Mouse (Mus musculus) thymus, postnatal 25 days (tissue): ENCODE data around the gene Ntn5.
"Not testable (repeated sequence)": the region's sequence is repeated elsewhere in the genome, so short reads cannot be mapped to it uniquely, and the experiment has no call there.

Experiments
- DNase-seq: peaks from one replicate; pipeline ENCODE4 v3.0.0; 2022

The Ntn5 gene

GRCm38 (mm10) chr7:45683396-45684050 is at the start of gene Ntn5:
TSS of gene Ntn5 (plus strand) at chr7:45684022.
- peak; percentile 27 for DNase-seq

DNA sequence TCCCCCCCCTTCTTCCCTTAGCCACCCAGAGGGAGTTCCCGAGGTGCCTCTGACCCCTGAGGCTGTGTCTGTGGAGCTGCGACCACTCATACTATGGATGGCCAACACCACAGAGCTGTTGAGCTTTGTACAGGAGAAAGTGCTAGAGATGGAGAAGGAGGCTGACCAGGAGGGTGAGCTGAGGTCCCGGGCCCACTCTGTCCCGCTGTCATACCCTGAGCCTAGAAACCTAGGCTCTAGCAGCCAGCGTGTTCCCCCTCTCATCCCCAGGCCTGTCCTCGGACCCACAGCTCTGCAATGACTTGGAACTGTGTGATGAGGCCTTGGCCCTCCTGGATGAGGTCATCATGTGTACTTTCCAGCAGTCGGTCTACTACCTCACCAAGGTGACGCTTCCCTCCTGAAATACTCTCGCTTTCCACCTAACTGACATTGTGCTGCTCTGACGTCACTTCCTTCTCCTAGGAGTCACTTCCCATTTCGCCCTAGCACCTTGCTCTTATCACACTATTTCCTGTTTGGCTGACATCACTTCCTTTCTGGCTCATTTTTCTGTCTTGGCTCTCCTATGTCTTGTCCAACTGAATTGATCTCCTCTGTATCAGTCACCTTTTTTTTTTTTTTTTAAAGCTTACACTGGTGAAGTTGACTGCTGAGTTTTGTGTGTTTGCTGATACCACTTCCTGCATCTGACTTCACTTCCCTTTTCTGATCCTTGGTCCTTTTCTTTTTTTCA is 48.7 kb upstream of the Ntn5 start:
- DNase-seq = no peak

GRCm38 (mm10) chr7:45635711-45636688 is 47.8 kb upstream of the Ntn5 start:
- DNase-seq = no peak

DNA sequence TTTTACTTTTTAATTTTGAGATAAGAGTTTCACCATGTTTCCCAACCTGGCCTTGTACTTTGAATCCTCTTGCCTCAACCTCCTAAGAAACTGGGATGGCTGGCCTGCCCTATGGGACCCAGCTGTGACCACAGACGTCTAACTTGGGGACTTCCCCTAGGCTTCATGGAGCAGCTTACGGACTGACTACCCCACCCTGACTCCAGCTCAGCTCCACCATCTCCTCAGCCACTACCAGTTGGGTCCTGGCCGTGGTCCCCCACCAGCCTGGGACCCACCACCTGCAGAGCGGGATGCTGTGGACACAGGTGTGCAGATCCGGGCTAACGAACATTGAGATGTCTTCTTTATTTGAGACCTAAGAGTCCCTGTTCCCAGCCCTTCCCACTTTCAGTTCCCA is 46.1 kb upstream of the Ntn5 start:
- no peak for DNase-seq

GRCm38 (mm10) chr7:45638623-45639401 is 45.0 kb upstream of the Ntn5 start:
- DNase-seq = no peak

GRCm38 (mm10) chr7:45639561-45640027 is 44.2 kb upstream of the Ntn5 start, which contains the start of gene Mamstr:
TSS of gene Mamstr (plus strand) at chr7:45639977.
- DNase-seq = no peak

DNA sequence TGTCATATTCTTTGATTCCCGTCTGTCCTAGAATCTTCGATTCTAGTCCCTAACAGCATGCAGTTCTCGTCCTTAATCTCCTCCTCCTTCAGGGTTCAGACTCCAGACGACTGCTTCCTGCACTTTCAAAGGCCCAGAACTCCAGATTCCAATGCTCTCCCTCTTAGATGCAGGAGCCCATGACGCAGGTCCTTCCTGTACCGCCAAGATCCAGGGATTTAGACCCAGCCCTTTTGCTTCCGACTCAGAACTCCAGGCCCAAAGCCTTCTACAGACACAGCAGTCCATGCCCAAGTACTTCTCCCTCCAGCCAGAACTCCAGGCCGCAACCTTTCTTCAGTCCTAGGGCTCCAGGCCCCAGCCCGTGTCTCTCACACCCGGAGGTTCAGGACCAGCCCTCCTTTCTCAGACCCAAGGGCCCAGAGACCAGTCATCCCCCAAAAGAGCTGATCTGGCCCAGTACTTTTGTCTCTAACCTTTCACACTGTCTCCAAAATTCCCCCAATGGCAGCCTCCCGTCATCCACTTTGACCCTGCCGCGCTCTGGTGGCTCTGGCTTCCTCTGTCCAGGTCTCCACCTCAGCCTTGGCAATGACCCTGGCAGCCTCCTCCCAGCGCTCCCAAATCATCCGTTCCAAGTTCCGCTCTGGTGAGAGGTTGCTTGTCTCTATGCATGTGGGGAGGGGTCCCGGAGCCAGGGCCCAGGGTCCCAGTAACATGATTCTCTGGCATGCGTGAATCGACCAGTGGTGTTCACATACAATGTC is 43.4 kb upstream of the Ntn5 start:
- DNase-seq = no peak

GRCm38 (mm10) chr7:45641391-45642040 is 42.3 kb upstream of the Ntn5 start:
- DNase-seq = no peak

DNA sequence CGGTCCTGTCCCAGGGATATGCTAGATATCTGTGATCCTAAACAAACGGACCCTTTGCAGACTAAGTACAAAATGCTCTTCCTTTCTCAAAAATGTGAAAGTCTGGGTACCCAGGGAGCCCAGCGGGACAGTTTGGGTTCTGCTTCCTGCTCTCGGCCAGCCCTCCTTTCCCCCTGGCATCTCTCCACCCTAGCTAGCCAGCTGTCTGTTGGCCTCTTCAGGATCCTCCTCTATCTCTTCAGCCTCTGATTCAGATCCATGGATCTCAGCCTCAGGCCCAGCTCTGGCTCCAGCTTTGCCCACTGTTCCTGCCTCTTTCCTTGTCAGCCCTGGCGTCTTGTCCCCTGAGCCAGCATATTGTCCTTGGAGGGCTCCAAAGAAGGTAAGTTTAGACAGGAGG is 41.7 kb upstream of the Ntn5 start:
- DNase-seq = no peak

GRCm38 (mm10) chr7:45642503-45643255 is 41.1 kb upstream of the Ntn5 start:
- DNase-seq = no peak

DNA sequence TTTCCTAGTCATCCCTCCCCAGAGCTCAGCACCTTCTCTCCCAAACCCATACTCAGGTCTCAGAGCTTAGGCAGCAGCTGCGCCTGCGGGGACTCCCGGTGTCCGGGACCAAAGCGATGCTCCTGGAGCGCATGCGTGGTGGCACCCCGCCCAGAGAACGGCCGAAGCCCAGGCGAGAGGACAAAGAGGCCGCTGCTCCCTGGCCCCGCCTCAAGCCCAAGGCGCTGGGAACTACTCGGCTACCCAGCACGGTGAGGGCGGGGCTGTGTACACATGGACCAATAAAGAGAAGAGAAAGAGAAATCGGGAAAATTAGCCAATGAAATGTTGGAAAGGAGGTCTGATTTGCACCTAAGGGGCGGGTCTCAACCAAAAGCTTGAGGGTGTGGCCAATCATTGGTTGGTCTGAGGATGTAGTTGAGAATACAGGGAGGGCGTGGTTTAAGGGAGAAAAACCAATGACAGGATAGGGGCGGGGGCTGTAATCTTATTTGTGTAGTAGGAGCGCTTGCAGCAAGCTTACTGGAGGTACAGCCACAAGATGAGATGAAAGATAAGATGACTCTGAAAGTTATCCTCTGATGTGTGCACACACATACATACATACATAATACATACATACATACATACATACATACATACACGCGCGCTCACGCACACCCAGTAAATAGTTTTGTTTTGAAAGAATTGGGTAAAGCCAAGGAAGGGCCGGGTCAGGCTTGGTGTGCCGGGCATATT is 40.2 kb upstream of the Ntn5 start:
- peak; percentile 82 for DNase-seq

DNA sequence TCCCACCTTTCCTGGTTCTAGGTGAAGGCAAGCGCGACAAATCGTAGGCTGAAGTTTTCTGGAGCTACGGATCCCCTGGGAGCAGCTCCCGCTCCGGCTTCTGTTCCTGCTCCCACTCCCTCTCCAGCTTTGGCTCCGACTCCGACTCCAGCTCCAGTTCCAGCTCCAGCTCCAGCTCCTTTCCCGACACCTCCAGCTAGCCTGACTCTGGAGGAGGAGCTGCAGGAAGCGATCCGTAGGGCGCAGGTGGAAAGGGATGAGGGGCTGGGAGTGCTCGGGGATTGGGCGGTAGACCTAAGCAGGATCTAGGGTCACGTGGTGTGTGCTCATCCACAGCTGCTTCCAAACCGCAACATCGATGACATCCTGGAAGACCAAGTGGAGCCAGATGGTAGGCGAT is 39.6 kb upstream of the Ntn5 start:
- DNase-seq = no peak

DNA sequence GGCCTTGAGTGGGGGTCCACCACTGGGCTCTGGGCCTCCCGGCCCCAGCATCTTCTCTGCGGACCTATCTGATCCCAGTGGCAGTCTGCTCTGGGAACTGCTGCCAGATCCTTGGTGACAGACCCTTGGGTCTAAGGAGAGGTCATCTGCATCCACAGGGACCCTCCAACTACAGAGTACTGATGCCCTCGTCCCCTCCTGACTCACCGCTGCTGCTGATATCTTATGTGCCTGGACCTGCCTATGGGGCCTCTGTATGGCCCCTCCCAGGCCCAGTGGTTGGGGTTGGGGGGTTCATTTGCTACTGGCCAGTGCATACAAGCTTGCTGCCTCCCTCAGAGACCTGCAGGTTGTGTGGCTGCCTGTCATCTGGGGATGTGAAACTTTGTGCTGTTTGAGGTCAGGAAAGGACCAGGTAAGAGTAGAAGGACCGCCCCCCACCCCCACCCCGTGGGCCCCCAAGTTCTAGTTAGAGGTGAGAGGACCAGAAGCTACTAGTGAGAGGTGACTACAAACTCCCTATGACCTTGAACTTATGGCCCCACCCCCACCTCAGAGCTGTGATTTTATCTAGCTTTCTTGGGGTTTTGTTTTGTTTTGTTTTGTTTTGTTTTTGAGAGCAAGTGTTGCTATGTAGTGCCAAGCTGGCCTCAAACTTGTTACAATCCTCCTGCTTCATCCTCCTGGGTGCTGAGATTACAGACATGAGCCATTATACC is 38.8 kb upstream of the Ntn5 start:
- no peak for DNase-seq

DNA sequence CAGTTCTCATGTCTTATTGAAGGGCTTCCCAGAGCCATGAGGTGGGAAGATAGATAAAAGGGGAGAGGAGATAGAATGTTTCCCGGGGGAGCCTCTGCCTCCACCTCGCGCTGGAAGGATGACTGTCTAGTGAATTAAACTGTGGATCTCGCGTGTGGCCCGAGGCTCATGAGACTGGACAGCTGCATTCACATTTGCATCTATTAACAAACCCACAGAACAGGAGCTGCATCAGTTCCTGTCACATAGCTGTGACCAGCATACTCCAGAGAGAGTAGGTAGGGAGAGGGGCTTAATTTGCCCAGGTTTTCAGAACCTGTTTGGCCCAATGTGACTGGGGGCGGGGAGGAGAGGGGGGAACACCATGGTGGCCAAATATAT is 38.2 kb upstream of the Ntn5 start:
- DNase-seq = no peak

DNA sequence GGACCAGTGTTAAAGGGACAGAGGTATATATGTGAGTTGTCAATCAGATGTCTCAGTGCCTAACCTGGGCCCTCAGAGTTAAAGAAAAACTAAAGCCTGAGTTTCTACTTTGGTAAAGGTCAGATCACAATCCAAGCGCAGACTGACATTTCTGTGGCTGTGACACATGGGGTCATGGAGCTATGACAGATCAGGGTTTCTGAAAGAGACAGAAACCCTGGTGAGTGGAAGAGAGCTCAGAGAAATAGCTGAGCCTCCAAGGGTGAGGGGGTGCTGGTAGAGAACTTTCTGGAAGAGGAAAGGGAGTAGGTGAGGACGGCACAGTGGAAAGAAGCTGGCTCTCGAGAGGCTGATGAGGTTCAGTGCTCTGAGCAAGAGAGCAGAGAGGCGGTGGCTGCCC is 37.2 kb upstream of the Ntn5 start:
- DNase-seq = no peak

DNA sequence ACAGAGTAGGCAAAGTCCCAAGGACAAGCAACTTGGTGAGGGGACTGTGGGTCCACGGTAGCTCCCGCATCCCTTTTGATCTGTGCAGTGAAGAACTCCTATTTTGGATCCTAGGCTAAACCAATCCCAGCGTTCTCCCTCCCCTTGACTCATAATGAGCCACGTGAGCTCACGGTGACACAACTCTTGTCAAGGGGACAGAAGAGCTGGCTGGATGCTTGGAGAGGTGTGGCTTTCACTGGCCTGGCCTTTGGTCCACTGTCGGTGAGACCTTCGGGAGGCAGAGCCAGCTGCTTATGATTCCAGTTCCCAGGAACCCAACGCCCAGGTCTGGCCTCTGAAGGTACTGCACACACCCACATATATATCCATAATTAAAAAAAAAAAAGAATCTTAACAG is 34.5 kb upstream of the Ntn5 start:
- DNase-seq = no peak

DNA sequence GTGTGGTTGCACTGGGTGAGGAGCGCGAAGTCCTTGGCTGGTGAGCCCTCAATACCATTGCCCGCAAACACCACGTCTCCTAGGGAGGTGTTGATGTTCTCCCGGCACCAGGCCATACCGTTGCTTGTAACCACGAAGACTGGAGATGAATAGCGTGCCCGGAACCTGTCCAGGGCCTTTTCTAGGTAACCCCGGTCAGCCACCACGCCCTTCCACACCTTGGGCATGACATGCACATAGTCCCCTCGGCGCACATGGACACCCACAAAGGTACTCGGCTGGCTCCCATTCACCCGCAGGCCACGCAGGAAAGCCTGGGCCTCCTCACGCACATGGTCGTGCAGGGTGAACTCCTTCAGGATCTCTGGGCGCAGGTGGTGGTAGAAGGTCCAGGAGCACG is 33.3 kb upstream of the Ntn5 start:
- DNase-seq = not testable (repeated sequence)

GRCm38 (mm10) chr7:45654424-45655047 is 29.3 kb upstream of the Ntn5 start:
- no peak for DNase-seq
